Mouse (Mus musculus): ENCODE measurements at regions not wholly inside any gene's neighbourhood (a gene's known extent, or its start where the extent isn't known, plus 50 kb on each side); places are given as distances from the start of the nearest gene placed in this dataset.
"Not testable (repeated sequence)": the region's sequence is repeated elsewhere in the genome, so short reads cannot be mapped to it uniquely, and the experiment has no call there.

DNA sequence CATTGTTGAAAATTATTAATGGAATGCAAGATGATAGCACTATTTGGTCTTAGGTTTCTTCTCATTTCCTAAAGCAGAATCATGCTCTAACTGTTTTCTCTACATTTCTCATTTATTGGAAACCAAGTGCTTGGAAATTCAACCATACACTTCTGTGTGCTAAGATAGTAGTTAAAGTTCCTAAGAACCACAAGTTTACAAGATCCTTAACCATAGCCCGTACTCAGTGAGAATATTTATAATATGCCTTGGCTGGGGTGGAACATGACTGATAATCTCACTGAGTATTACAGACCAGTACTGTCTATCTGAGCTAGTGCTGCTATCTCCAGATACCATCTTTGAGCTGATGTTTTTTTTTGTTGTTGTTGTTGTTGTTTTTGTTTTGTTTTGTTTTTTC lies 236.9 kb upstream of the Tmem196 start:
- DNase-seq (ENCODE audit: low read depth, low spot score) = not testable (repeated sequence)

DNA sequence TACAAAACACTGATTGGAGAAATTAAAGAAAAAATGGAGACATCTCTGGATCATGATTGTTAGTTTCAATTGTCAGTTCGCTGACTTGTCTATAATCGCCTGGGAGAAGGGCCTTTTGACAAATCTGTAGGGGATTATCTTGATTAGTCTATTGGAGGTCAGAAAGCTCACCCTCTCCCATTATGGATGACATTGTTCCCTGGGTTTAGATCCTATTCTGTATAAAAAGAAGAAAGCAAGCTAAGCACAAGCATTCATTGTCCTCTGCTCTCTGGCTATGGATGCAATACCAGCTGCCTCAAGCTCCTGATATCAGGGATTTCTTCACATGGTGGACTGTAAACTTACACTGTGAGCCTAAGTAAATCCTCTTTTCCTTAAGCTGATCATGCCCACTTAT lies 214.8 kb upstream of the Tmem196 start:
- no peak for DNase-seq (ENCODE audit: low read depth, low spot score)

DNA sequence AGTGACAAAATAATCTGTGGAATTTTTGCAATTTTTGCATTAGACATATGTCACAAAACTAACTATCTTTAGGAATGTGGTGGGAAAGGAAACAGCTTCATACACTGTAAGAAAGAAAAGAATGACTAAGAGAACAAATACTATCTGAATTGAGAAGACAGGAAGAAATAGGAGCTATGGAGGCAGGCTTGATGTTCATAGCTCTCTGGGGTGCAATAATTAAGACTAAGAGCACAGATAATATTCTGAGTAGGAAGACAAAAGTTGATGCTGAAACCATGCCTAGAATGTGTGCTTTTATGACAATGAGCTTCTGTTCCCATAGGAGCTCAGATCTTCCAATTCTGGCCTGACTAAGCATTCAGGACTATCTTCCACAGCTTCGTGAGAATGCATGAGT lies 183.0 kb upstream of the Tmem196 start:
- DNase-seq (ENCODE audit: low read depth, low spot score) = no peak

DNA sequence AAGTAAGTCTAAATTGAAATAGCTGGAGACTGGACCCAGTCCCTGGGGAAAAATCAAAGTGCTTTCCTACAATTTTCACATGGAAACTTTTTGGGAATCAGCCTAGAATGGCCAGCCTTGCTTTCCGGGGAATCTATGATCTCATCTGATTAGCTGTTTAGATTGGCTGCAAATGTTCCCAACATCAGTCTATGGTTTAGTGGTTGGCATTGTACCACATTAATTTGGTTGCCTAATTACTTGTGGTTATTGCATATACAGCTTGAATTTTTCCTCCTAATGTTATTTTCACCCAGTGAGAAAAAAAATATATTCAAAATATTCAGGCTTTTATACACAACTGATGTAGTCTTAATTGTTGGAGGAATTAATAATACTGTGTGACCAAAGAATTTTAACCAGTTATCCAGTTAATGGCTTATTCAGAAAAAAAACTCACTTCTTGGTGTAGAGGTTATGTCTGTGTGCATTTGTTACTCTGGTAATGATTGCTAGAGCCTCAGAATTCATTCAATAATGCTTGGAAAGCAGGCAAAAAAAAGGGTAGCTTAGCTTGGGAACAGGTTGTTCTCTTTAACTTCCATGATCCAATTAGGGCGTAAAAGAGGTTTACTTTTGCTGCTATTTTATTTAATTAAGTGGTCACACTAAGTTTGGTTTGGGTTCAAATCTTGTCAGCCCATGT lies 182.2 kb upstream of the Tmem196 start:
- no peak for DNase-seq (ENCODE audit: low read depth, low spot score)

DNA sequence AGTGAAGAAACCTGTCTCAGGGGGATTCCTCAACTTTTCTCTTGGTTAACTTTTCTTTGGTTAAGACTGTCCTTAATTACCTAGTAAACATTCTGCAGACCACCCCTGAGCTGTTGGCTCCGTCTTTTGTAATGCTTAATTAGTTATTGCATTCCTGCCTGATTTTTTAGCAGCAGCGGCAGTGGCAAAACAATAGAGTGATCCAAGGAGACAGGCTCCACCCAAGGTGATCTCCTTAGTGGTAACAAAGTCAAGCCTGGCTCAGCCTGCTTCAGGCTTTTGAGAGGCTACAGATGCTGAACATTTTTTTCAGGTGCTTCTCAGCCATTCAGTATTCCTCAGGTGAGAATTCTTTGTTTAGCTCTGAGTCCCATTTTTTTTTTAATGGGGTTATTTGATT lies 168.1 kb upstream of the Tmem196 start:
- DNase-seq (ENCODE audit: low read depth, low spot score) = no peak

DNA sequence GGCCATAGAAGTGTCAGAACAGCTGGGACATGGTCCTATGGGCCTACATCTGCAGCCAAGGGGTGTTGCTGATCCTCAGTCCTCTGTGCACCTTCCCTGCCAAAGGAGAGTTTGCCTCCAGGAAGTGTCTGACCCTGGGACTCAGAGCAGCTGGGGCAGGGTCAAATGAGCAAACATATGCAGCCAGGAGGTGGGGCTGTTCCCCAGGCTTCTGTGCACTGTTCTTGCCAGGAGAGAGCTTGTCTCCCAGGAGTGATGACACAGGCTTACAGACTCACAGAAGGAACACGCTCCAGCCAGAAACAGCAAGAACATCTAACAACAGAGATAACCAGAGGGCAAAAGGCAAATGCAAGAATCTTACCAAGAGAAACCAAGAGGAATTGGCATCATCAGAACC lies 137.9 kb upstream of the Tmem196 start:
- no peak for DNase-seq (ENCODE audit: low read depth, low spot score)

DNA sequence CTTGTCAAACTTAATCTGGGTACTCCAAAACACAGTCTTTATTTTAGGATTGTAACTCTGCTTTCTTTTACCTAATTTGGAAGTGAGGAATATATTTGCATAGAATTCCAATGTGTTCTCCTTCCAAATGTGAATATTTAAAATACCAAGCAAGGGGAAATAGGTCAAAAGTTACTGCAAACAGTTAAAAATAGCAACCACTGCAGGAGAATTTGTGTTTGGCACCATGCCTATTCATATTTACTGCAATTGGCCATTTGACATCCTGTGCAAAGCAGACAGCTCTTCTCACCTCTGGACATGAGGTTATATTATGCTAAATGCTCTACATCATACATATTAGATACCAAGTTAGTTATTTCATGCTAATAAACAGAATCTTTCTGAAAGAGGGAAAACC lies 129.4 kb upstream of the Tmem196 start:
- no peak for DNase-seq (ENCODE audit: low read depth, low spot score)

DNA sequence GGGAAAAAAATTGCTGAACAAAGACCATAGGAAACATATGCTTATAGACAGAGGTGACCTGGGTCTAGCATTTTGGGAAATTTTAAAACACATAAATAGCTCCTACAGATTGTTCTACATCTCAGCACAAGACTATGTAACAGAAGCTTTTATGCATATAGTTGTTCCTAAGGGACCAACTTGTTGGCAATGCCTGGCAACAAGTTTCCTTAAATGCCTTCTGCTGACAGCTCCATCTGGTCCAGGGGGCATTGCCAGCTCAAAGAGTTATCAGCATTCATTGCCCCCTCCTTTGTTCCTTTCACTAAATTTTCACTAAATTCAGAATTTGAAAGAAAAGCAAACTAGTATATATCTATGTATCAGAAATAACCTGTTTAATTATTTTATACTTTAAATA lies 106.5 kb upstream of the Tmem196 start:
- DNase-seq (ENCODE audit: low read depth, low spot score) = peak; percentile 28

DNA sequence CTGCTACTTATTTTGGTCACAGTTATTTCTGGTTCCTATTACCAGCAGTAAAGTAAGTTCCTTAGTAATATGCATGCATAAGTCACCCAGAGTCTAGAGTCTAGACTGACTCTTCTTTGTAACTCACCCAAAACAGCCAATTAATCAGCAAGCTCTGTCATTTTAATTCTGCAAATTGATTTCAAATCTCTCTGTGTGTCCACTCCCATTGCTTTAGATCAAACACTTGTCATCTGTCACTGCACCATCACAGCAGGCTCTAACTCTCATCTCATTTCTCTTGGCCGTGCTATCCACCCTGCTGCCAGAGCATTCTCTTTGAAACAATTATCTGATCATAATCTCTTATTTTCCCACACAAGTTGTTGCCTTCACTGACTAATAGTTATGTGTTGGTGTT lies 63.9 kb upstream of the Tmem196 start:
- DNase-seq (ENCODE audit: low read depth, low spot score) = peak; percentile 4

DNA sequence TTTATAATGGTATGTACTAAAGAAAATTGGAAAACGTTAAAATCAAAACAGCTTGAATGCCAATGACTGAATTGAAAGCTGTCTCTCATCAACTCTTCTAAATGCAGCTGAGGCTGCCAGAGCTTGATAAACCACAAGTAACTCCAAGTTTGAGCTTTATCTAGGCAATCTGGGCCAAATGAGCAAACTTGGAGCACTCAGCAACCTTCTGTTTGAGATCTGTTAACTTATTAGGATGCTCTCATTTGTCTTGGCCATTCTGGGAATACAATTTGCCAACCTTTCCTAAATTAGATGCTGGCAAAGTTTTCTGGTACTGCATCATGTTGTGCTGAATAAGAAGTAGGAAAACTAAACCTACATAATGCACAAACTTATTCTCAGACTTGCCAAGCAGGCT lies 55.6 kb upstream of the Tmem196 start:
- DNase-seq (ENCODE audit: low read depth, low spot score) = peak; percentile 72
